In genomic region chr17:79909571-79909970, GRCm38 (mm10) we compare ENCODE assay signal across 17 mouse cellular contexts.
"Had no signal": no experiment of that assay in that cellular context is flagged by ENCODE, and none has a peak within 500 bp of the region (broad histone marks: within the 10 kb centered on the region; RNA-seq: fewer than 3 reads in every experiment).

No protein-coding gene starts in this region.

- H3K9me3 ChIP-seq: liver, embryonic 12.5 days; midbrain, embryonic 10.5 days; midbrain, embryonic 12.5 days; neural tube, embryonic 12.5 days had no signal

- H3K36me3 ChIP-seq: liver, embryonic 12.5 days; midbrain, embryonic 10.5 days; midbrain, embryonic 12.5 days; neural tube, embryonic 12.5 days had no signal

- H3K9ac ChIP-seq: liver, embryonic 12.5 days; liver, embryonic 14.5 days; lung, embryonic 14.5 days; midbrain, embryonic 12.5 days; neural tube, embryonic 12.5 days had no signal

- H3K4me1 ChIP-seq: midbrain, embryonic 10.5 days; midbrain, embryonic 12.5 days; neural tube, embryonic 12.5 days had no signal

- H3K27me3 ChIP-seq: liver, embryonic 12.5 days; midbrain, embryonic 12.5 days; neural tube, embryonic 12.5 days had no signal

- DNase-seq: lung, adult 18-20 months; lung, embryonic 14.5 days; lung, postnatal 10 days; lung, postnatal 4 days; midbrain, embryonic 14.5 days; right cerebral cortex, adult 18-20 months; right cerebral cortex, postnatal 25 days; right cerebral cortex, postnatal 4 days; spleen, adult 18-20 months; thymus, adult 18-20 months; thymus, postnatal 25 days had no signal

- ATAC-seq: liver, embryonic 12.5 days; midbrain, embryonic 16.5 days had no signal

- H3K27ac ChIP-seq: liver, embryonic 12.5 days; liver, embryonic 14.5 days; midbrain, embryonic 10.5 days; midbrain, embryonic 12.5 days; neural tube, embryonic 12.5 days had no signal

- H3K4me2 ChIP-seq: liver, embryonic 12.5 days; lung, embryonic 14.5 days; midbrain, embryonic 12.5 days; neural tube, embryonic 12.5 days had no signal

- H3K4me3 ChIP-seq: liver, embryonic 12.5 days; midbrain, embryonic 10.5 days; midbrain, embryonic 12.5 days; neural tube, embryonic 12.5 days had no signal
